Mouse (Mus musculus) mammary gland, adult 2 months (tissue): ENCODE measurements around the gene Sgip1. TPM values are rescaled to one million over a fixed set of nuclear protein-coding genes. Genes with fewer than 3 reads are reported as not detected.

ENCODE experiments used
- polyA plus RNA-seq: library from polyadenylated mRNA; depleted of rRNA; stranded (reverse); fragments of >200 nt; gene quantifications from 2 replicates; pipeline ENCODE4 v1.2.3, GENCODE M21; 2012; ENCODE audit warnings: low replicate concordance; rRNA removed

The Sgip1 gene
- polyA plus RNA-seq = 0.73 and 0.91 TPM in 2 replicates

DNA sequence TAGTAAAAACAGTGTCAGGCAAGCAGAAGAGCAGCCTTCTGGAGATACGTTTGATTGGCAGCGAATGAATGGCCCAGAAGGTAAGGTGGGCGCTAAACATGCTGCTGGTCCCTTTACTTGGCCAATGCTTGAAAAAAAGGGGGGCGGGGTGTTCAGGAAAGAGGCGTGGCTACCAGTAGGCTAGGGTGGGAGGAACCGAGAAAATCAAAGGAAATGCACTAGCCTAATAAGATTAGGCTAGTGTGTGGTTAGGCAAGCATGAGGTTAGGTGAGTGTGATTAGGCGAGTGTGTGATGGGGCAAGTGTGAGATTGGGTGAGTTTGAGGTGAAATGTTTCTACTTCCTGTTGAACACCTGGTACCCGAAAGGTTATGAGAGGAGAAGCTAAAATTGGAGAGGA lies at the start of gene Sgip1:
Gene Sgip1 (plus strand): TSS at position 11 of the 400 bp plus-strand sequence.

DNA sequence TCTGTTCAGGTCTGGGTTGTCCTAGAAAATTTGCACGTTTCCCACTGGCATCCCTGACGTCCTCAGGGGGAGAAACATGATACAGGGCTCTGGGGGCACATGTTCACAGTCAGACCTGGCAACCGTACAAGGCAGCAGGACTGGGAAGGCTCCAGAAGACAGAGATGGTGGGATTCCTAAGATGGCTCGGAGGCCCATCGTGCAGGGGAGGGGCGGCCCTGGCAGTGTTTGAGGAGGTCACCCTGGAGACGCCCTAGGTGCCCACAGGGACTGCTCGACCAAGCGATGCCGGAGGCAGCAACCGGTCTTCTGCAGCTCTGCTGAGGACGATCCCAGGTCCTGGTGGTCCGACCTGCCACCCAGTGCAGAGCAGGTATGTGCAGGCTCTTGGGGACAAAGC lies 237.3 kb downstream of the Sgip1 start, which contains the start of gene Tctex1d1:
Gene Tctex1d1 (plus strand): TSS at position 167 of the 400 bp plus-strand sequence.

Other genes starting within 250 kb of the Sgip1 start
- not detected in 2 replicates for gene Tctex1d1, start 237.3 kb downstream of the Sgip1 start, polyA plus RNA-seq